In genomic region chr2:38652098-38652497, GRCm38 (mm10) we compare ENCODE assay signal across 15 mouse cellular contexts. TPM values are rescaled to one million over a fixed set of nuclear protein-coding genes. Genes with fewer than 3 reads are reported as not detected.
DNase-seq lines count a peak whose midpoint lies in the region; ATAC-seq lines count a peak whose summit lies in the region.
"Had no signal": no experiment of that assay in that cellular context is flagged by ENCODE, and none has a peak within 500 bp of the region (broad histone marks: within the 10 kb centered on the region; RNA-seq: fewer than 3 reads in every experiment).

No protein-coding gene starts in this region.

- H3K4me1 ChIP-seq in limb, embryonic 10.5 days, result peaks cover 15% of the 10 kb centered on the region
- no peaks in the 10 kb centered on the region for H3K4me1 ChIP-seq in liver, embryonic 12.5 days
- peaks cover 5% of the 10 kb centered on the region for H3K4me1 ChIP-seq in hindbrain, embryonic 16.5 days (ENCODE audit: control insufficient read depth, insufficient read depth, low read depth, low read length)
- H3K4me1 ChIP-seq: embryonic facial prominence, embryonic 12.5 days had no signal

- no peak overlapping the region for H3K4me2 ChIP-seq in liver, embryonic 12.5 days
- H3K4me2 ChIP-seq in hindbrain, embryonic 16.5 days (ENCODE audit: low read length), result no peak overlapping the region
- H3K4me2 ChIP-seq: embryonic facial prominence, embryonic 12.5 days; embryonic facial prominence, embryonic 15.5 days; forebrain, embryonic 12.5 days had no signal

- no peak overlapping the region for H3K4me3 ChIP-seq in limb, embryonic 10.5 days
- H3K4me3 ChIP-seq in liver, embryonic 12.5 days, result no peak overlapping the region
- no peak overlapping the region for H3K4me3 ChIP-seq in hindbrain, embryonic 16.5 days (ENCODE audit: low read length)
- H3K4me3 ChIP-seq: embryonic facial prominence, embryonic 12.5 days; embryonic facial prominence, embryonic 15.5 days; erythroblast, embryonic 14.5 days; forebrain, embryonic 10.5 days; forebrain, embryonic 12.5 days had no signal

- 80% methylated on average over 7 of the region's 7 CpGs for WGBS in limb, embryonic 10.5 days
- WGBS in liver, embryonic 12.5 days (ENCODE audit: insufficient replicate concordance), result 65% methylated on average over 7 of the region's 7 CpGs
- WGBS in hindbrain, embryonic 16.5 days, result 79% methylated on average over 7 of the region's 7 CpGs

- DNase-seq in frontal cortex, postnatal 36 days (ENCODE audit: low spot score in 2 of 2), result no peak
- peak; percentile 11 for DNase-seq in right cerebral cortex, adult 2 months (ENCODE audit: low spot score in 2 of 2)
- DNase-seq in right cerebral cortex, postnatal 4 days, result no peak
- DNase-seq in limb, embryonic 10.5 days (ENCODE audit: low spot score), result no peak
- DNase-seq: embryo, embryonic 11 days had no signal

- H3K9ac ChIP-seq in liver, embryonic 12.5 days, result no peak overlapping the region
- H3K9ac ChIP-seq in hindbrain, embryonic 16.5 days (ENCODE audit: low read depth, low read length), result no peak overlapping the region
- H3K9ac ChIP-seq: embryonic facial prominence, embryonic 12.5 days; embryonic facial prominence, embryonic 15.5 days; forebrain, embryonic 12.5 days had no signal

- no peaks in the 10 kb centered on the region for H3K9me3 ChIP-seq in limb, embryonic 10.5 days (replicated peaks)
- H3K9me3 ChIP-seq in liver, embryonic 12.5 days (replicated peaks), result 0 out of 2 replicates have a peak, but pooled peaks cover 3% of the 10 kb centered on the region
- no peaks in the 10 kb centered on the region for H3K9me3 ChIP-seq in hindbrain, embryonic 16.5 days (ENCODE audit: control insufficient read depth, low read length)
- H3K9me3 ChIP-seq: embryonic facial prominence, embryonic 12.5 days; embryonic facial prominence, embryonic 15.5 days; forebrain, embryonic 10.5 days; forebrain, embryonic 12.5 days had no signal

- H3K27me3 ChIP-seq in limb, embryonic 10.5 days (ENCODE audit: low read depth, poor library complexity, severe bottlenecking), result no peaks in the 10 kb centered on the region
- H3K27me3 ChIP-seq in liver, embryonic 12.5 days (replicated peaks), result peaks cover 28% of the 10 kb centered on the region
- H3K27me3 ChIP-seq in hindbrain, embryonic 16.5 days (replicated peaks; ENCODE audit: control insufficient read depth, insufficient read depth, low read length), result no peaks in the 10 kb centered on the region

- 0 out of 2 replicates have a peak overlapping the region, but pooled peaks have one; percentile 19 for H3K27ac ChIP-seq in limb, embryonic 10.5 days
- no peak overlapping the region for H3K27ac ChIP-seq in liver, embryonic 12.5 days
- H3K27ac ChIP-seq in hindbrain, embryonic 16.5 days (ENCODE audit: low read depth, low read length), result no peak overlapping the region
- H3K27ac ChIP-seq: embryonic facial prominence, embryonic 12.5 days; embryonic facial prominence, embryonic 15.5 days; forebrain, embryonic 10.5 days; forebrain, embryonic 12.5 days had no signal

- no peaks in the 10 kb centered on the region for H3K36me3 ChIP-seq in limb, embryonic 10.5 days
- H3K36me3 ChIP-seq in liver, embryonic 12.5 days, result no peaks in the 10 kb centered on the region
- H3K36me3 ChIP-seq in hindbrain, embryonic 16.5 days (ENCODE audit: control insufficient read depth, insufficient read depth, low read length), result no peaks in the 10 kb centered on the region
- H3K36me3 ChIP-seq: embryonic facial prominence, embryonic 12.5 days; embryonic facial prominence, embryonic 15.5 days; forebrain, embryonic 10.5 days; forebrain, embryonic 12.5 days had no signal

- peak; percentile 58 for ATAC-seq in frontal cortex, adult (ENCODE audit: low TSS enrichment)
- ATAC-seq in liver, embryonic 12.5 days, result no peak
- no peak for ATAC-seq in hindbrain, embryonic 16.5 days
- ATAC-seq: forebrain, embryonic 14.5 days; forebrain, embryonic 16.5 days had no signal

RNA-seq across cellular contexts. Expression of gene Psmb7, which starts 8.2 kb away (rescaled TPM):
- polyA plus RNA-seq in limb, embryonic 10.5 days (2016; fragmentation: Nextera tagmentation; extraction: Ambion mirVana), result 340 and 363 TPM in 2 replicates
- 195 and 196 TPM in 2 replicates for polyA plus RNA-seq in liver, embryonic 12.5 days (2016; fragmentation: Nextera tagmentation; extraction: Ambion mirVana)
- 273 and 299 TPM in 2 replicates for polyA plus RNA-seq in hindbrain, embryonic 16.5 days (2015; fragmentation: Nextera tagmentation; extraction: Ambion mirVana)

Comparison
In these comparisons a context has a peak if more than half of its experiments do, and no peak if none do; other contexts are left out.
1. DNase-seq: peak in right cerebral cortex, adult 2 months (2 of 2); none in frontal cortex, postnatal 36 days (0 of 2), right cerebral cortex, postnatal 4 days (single experiment) and limb, embryonic 10.5 days (single experiment).